Mouse (Mus musculus): Measurements from ENCODE around the gene Slc7a7. TPM values are rescaled to one million over a fixed set of nuclear protein-coding genes. Genes with fewer than 3 reads are reported as not detected.
A peak's percentile ranks its signal among the peaks of the same experiment; 100 is the strongest.

Gene Slc7a7
- polyA plus RNA-seq, 1 experiment from 2014 or later: 4.5 TPM

- no peaks in the 10 kb centered on the region for H3K4me1 ChIP-seq (replicated peaks)
- no peak overlapping the region for H3K4me3 ChIP-seq
- H3K27me3 ChIP-seq: no peaks in the 10 kb centered on the region
- H3K36me3 ChIP-seq: no peaks in the 10 kb centered on the region
- no peak; the same call in 1 of the 2 replicates for ATAC-seq (ENCODE audit: low FRiP score, low read depth)
- no peaks in the 10 kb centered on the region for H3K9me3 ChIP-seq
- 29% methylated on average over 3 of the region's 3 CpGs for WGBS
- H3K4me2 ChIP-seq: no peak overlapping the region
- no peak overlapping the region for H3K27ac ChIP-seq (replicated peaks)
- no peak overlapping the region for H3K9ac ChIP-seq
These were observed 25.6 kb upstream of the Slc7a7 start for GRCm38 (mm10) chr14:54443196-54443595.

- Histone ChIP-seq H3K4me1 (replicated peaks) (no peaks in the 10 kb centered on the region), H3K27me3 (no peaks in the 10 kb centered on the region), H3K9me3 (no peaks in the 10 kb centered on the region), H3K4me2 (no peak overlapping the region), H3K4me3 (no peak overlapping the region), H3K36me3 (no peaks in the 10 kb centered on the region), H3K27ac (replicated peaks) (no peak overlapping the region), H3K9ac (no peak overlapping the region)
- ATAC-seq (ENCODE audit: low FRiP score, low read depth): no peak
- WGBS: 85% methylated on average over 3 of the region's 3 CpGs
These were observed 25.0 kb upstream of the Slc7a7 start for GRCm38 (mm10) chr14:54442548-54442947.

GRCm38 (mm10) chr14:54441365-54441764 is 23.8 kb upstream of the Slc7a7 start:
- no peaks in the 10 kb centered on the region for H3K36me3 ChIP-seq
- whole genome bisulfite sequencing: 76% methylated on average over 4 of the region's 4 CpGs
- H3K27me3 ChIP-seq: no peaks in the 10 kb centered on the region
- no peak for ATAC-seq (ENCODE audit: low FRiP score, low read depth)
- no peak overlapping the region for H3K4me2 ChIP-seq
- H3K9me3 ChIP-seq: no peaks in the 10 kb centered on the region
- no peak overlapping the region for H3K9ac ChIP-seq
- no peaks in the 10 kb centered on the region for H3K4me1 ChIP-seq (replicated peaks)
- H3K4me3 ChIP-seq: no peak overlapping the region
- no peak overlapping the region for H3K27ac ChIP-seq (replicated peaks)

- no peak for ATAC-seq (ENCODE audit: low FRiP score, low read depth)
- H3K36me3 ChIP-seq: no peaks in the 10 kb centered on the region
- 94% methylated on average over 14 of the region's 14 CpGs for WGBS
- H3K27ac ChIP-seq (replicated peaks): no peak overlapping the region
- no peaks in the 10 kb centered on the region for H3K4me1 ChIP-seq (replicated peaks)
- no peaks in the 10 kb centered on the region for H3K9me3 ChIP-seq
- H3K4me2 ChIP-seq: no peak overlapping the region
- no peak overlapping the region for H3K9ac ChIP-seq
- no peak overlapping the region for H3K4me3 ChIP-seq
- H3K27me3 ChIP-seq: no peaks in the 10 kb centered on the region
These were observed 23.0 kb upstream of the Slc7a7 start for GRCm38 (mm10) chr14:54440538-54440937.

- no peak overlapping the region for H3K4me3 ChIP-seq
- no peaks in the 10 kb centered on the region for H3K4me1 ChIP-seq (replicated peaks)
- no peaks in the 10 kb centered on the region for H3K27me3 ChIP-seq
- no peaks in the 10 kb centered on the region for H3K9me3 ChIP-seq
- WGBS: 67% methylated on average over 7 of the region's 7 CpGs
- ATAC-seq (ENCODE audit: low FRiP score, low read depth): no peak
- no peak overlapping the region for H3K4me2 ChIP-seq
- H3K36me3 ChIP-seq: no peaks in the 10 kb centered on the region
- no peak overlapping the region for H3K27ac ChIP-seq (replicated peaks)
- no peak overlapping the region for H3K9ac ChIP-seq
These were observed 22.0 kb upstream of the Slc7a7 start for GRCm38 (mm10) chr14:54439610-54440009.

GRCm38 (mm10) chr14:54439155-54439554 is 21.6 kb upstream of the Slc7a7 start:
- Histone ChIP-seq H3K9ac (no peak overlapping the region), H3K27ac (replicated peaks) (no peak overlapping the region), H3K9me3 (no peaks in the 10 kb centered on the region), H3K4me2 (no peak overlapping the region), H3K36me3 (no peaks in the 10 kb centered on the region), H3K4me1 (replicated peaks) (peaks cover 2% of the 10 kb centered on the region; the same call in 1 of the 2 replicates), H3K4me3 (no peak overlapping the region), H3K27me3 (no peaks in the 10 kb centered on the region)
- 84% methylated on average over 12 of the region's 12 CpGs for WGBS
- no peak for ATAC-seq (ENCODE audit: low FRiP score, low read depth)

- WGBS: 90% methylated on average over 11 of the region's 11 CpGs
- no peak overlapping the region for H3K27ac ChIP-seq (replicated peaks)
- no peaks in the 10 kb centered on the region for H3K36me3 ChIP-seq
- H3K4me3 ChIP-seq: no peak overlapping the region
- H3K4me1 ChIP-seq (replicated peaks): peaks cover 27% of the 10 kb centered on the region
- H3K9ac ChIP-seq: no peak overlapping the region
- no peak overlapping the region for H3K4me2 ChIP-seq
- peaks cover 11% of the 10 kb centered on the region for H3K27me3 ChIP-seq
- ATAC-seq (ENCODE audit: low FRiP score, low read depth): no peak
- H3K9me3 ChIP-seq: no peaks in the 10 kb centered on the region
These were observed 17.8 kb upstream of the Slc7a7 start for GRCm38 (mm10) chr14:54435194-54435918.

- H3K9me3 ChIP-seq: no peaks in the 10 kb centered on the region
- 72% methylated on average over 12 of the region's 12 CpGs for WGBS
- no peak overlapping the region for H3K9ac ChIP-seq
- H3K27me3 ChIP-seq: peaks cover 18% of the 10 kb centered on the region
- H3K4me1 ChIP-seq (replicated peaks): peaks cover 40% of the 10 kb centered on the region
- no peak for ATAC-seq (ENCODE audit: low FRiP score, low read depth)
- peak overlapping the region; percentile 52 for H3K4me3 ChIP-seq
- peak overlapping the region; percentile 80 for H3K4me2 ChIP-seq
- H3K36me3 ChIP-seq: peaks cover 10% of the 10 kb centered on the region
- H3K27ac ChIP-seq (replicated peaks): peak overlapping the region; percentile 88; the same call in 1 of the 2 replicates
These were observed 16.5 kb upstream of the Slc7a7 start for GRCm38 (mm10) chr14:54433941-54434531.

GRCm38 (mm10) chr14:54432837-54433830 is 15.6 kb upstream of the Slc7a7 start:
- peak overlapping the region; percentile 66 for H3K9ac ChIP-seq
- peak overlapping the region; percentile 52 for H3K4me3 ChIP-seq
- WGBS: 39% methylated on average over 17 of the region's 17 CpGs
- ATAC-seq (ENCODE audit: low FRiP score, low read depth): peak; percentile 13; the same call in 1 of the 2 replicates
- H3K36me3 ChIP-seq: peaks cover 14% of the 10 kb centered on the region
- H3K27ac ChIP-seq (replicated peaks): peak overlapping the region; percentile 88
- H3K27me3 ChIP-seq: peaks cover 18% of the 10 kb centered on the region
- no peaks in the 10 kb centered on the region for H3K9me3 ChIP-seq
- H3K4me1 ChIP-seq (replicated peaks): peaks cover 43% of the 10 kb centered on the region
- H3K4me2 ChIP-seq: peak overlapping the region; percentile 80

GRCm38 (mm10) chr14:54432078-54432836 is 14.7 kb upstream of the Slc7a7 start:
- ATAC-seq (ENCODE audit: low FRiP score, low read depth): peak; percentile 4; the same call in 1 of the 2 replicates
- peaks cover 18% of the 10 kb centered on the region for H3K27me3 ChIP-seq
- peaks cover 52% of the 10 kb centered on the region for H3K4me1 ChIP-seq (replicated peaks)

More at GRCm38 (mm10) chr14:54432078-54432836, 14.7 kb upstream of the Slc7a7 start:
- H3K36me3 ChIP-seq: peaks cover 14% of the 10 kb centered on the region
- H3K4me2 ChIP-seq: peak overlapping the region; percentile 80
- H3K9ac ChIP-seq: peak overlapping the region; percentile 66
- WGBS: 3% methylated on average over 54 of the region's 54 CpGs
- H3K9me3 ChIP-seq: no peaks in the 10 kb centered on the region
- H3K27ac ChIP-seq (replicated peaks): peak overlapping the region; percentile 88
- peak overlapping the region; percentile 52 for H3K4me3 ChIP-seq
